Mouse (Mus musculus) hindbrain, embryonic 16.5 days (tissue): ENCODE measurements at regions not wholly inside any gene's neighbourhood (a gene's known extent, or its start where the extent isn't known, plus 50 kb on each side); places are given as distances from the start of the nearest gene placed in this dataset.

Experiments
- ATAC-seq: fragments of 200-750 bp; cut with Nextera tagmentation; 2 replicates; pipeline ENCODE4 v1.8.0; 2017; ENCODE audit warnings: moderate TSS enrichment, moderate library complexity
- H3K27ac ChIP-seq: fragments of 300-500 bp; sonication (generic); 2 replicates; pipeline ENCODE4 v1.5.1; 2014; ENCODE audit warnings: low read depth, mild to moderate bottlenecking, control low read depth, low read length, moderate library complexity
- H3K27me3 ChIP-seq: fragments of 300-500 bp; sonication (generic); replicated peaks from 2 replicates; pipeline ENCODE4 v1.6.1; 2014; ENCODE audit warnings: low read length; ENCODE audit not compliant: control insufficient read depth, insufficient read depth
- H3K36me3 ChIP-seq: fragments of 300-500 bp; sonication (generic); 2 replicates; pipeline ENCODE4 v1.6.1; 2014; ENCODE audit warnings: mild to moderate bottlenecking, low read length, moderate library complexity, mixed read lengths; ENCODE audit not compliant: control insufficient read depth, insufficient read depth
- H3K4me1 ChIP-seq: fragments of 300-500 bp; sonication (generic); 2 replicates; pipeline ENCODE4 v1.6.1; 2014; ENCODE audit warnings: low read depth, low read length; ENCODE audit not compliant: control insufficient read depth, insufficient read depth
- H3K4me2 ChIP-seq: fragments of 300-500 bp; sonication (generic); 2 replicates; pipeline ENCODE4 v1.6.1; 2014; ENCODE audit warnings: mild to moderate bottlenecking, low read length, control low read depth, moderate library complexity
- H3K4me3 ChIP-seq: fragments of 300-500 bp; sonication (generic); 2 replicates; pipeline ENCODE4 v1.5.1; 2014; ENCODE audit warnings: mild to moderate bottlenecking, low read length, control low read depth, moderate library complexity
- H3K9ac ChIP-seq: fragments of 300-500 bp; sonication (generic); 2 replicates; pipeline ENCODE4 v1.6.1; 2014; ENCODE audit warnings: low read depth, mild to moderate bottlenecking, control low read depth, low read length, moderate library complexity
- H3K9me3 ChIP-seq: fragments of 300-500 bp; sonication (generic); 2 replicates; pipeline ENCODE4 v1.6.1; 2014; ENCODE audit warnings: mild to moderate bottlenecking, low read length, moderate library complexity; ENCODE audit not compliant: control insufficient read depth
- WGBS: fragments of 180-500 bp; shearing (Covaris S2); extraction: QIAGEN DNeasy Blood & Tissue Kit; methylation state at CpG from one replicate; pipeline ENCODE4 v1.1.7; 2014; 5-methylcytosine and 5-hydroxymethylcytosine counted together

- no peaks in the 10 kb centered on the region for H3K4me1 ChIP-seq
- no peaks in the 10 kb centered on the region for H3K36me3 ChIP-seq
- H3K4me2 ChIP-seq = no peak overlapping the region
- ATAC-seq = no peak
- no peak overlapping the region for H3K9ac ChIP-seq
- H3K27ac ChIP-seq = no peak overlapping the region
- no peak overlapping the region for H3K4me3 ChIP-seq
- WGBS = 86% methylated on average over 3 of the region's 3 CpGs
- no peaks in the 10 kb centered on the region for H3K9me3 ChIP-seq
- no peaks in the 10 kb centered on the region for H3K27me3 ChIP-seq
These were observed 128.2 kb upstream of the Cep162 start for GRCm38 (mm10) chr9:87383513-87383912.

DNA sequence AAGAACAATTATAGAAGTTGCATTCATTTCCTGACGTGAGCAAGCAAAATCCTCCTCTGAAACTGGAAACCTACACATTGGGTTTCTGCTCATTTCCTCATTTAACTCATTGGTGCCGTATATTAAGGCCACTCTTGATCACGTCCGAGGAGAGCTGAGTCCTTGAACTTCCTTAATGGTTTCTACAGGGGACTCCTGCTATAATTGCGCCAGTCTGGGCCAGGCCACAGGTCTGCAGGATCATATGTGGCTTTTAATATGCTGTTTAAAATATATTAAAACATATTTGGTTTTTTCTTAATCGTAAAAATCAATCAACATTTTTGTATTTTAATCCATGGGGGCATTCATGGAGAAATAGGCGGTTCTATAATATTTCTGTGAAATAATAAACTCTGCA is 122.6 kb upstream of the Cep162 start:
- Histone ChIP-seq H3K36me3 (no peaks in the 10 kb centered on the region), H3K9me3 (no peaks in the 10 kb centered on the region), H3K9ac (no peak overlapping the region), H3K4me1 (no peaks in the 10 kb centered on the region), H3K27me3 (no peaks in the 10 kb centered on the region), H3K27ac (no peak overlapping the region), H3K4me2 (no peak overlapping the region), H3K4me3 (no peak overlapping the region)
- 85% methylated on average over 7 of the region's 7 CpGs for WGBS
- no peak for ATAC-seq

DNA sequence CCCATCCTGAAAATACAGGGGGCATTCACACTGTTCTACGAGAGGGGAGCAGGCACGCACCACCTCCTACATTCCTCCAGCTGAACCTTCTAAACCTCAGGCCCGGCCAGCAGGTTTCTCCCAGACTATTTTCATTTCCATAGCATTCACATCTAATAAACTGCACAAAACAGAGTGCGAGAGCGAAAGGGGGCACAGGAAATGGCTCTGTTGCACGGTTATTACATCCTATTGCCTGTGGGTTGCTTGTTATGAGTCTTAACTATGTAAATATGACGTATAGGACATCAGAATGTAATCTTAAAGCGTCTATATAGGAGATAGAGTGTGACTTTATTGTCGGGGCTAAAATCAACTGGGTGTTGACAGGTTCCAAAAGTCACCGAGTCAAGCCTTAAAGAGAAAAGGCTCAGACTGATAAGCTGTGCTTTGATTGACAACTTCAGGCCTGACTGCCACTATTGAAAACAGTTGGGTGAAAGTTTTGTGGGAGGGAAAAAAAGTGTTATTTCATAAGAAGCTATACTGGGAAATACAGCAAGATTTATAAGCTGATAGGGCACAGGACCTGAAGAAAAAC is 121.5 kb upstream of the Cep162 start:
- 75% methylated on average over 10 of the region's 10 CpGs for WGBS
- Histone ChIP-seq H3K4me2 (no peak overlapping the region), H3K27me3 (no peaks in the 10 kb centered on the region), H3K9me3 (no peaks in the 10 kb centered on the region), H3K4me3 (no peak overlapping the region), H3K4me1 (no peaks in the 10 kb centered on the region), H3K9ac (no peak overlapping the region), H3K27ac (no peak overlapping the region), H3K36me3 (no peaks in the 10 kb centered on the region)
- no peak for ATAC-seq

DNA sequence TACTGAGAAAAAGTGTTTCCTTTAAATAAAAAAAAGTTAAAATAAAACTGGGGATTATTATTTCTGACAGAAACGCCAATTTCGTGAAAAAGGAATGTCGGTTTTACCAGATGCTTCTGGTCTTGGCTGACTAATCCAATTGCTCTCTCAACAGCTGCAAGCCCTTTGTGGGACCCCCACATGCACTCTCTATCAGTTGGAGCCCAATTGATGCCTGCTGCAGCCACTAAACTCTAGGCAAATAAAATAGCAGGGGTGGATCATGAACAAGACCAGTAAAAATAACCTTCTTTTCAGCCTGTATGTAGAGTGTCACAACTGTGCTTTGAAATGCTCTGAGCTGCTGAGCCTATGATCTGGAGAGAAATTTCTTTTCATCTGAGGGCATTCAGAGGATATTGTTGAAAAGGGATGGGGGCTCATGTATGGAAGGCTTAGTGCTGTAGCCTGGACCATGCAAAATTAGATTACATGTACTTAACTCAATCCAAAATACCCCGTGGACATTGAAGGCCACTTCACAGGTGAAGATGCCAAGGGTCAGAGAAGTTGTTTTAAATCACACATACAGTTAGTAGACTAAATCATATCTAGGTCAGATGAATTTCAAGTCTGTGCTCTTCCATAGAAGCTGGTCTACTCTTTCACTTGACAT is 117.0 kb upstream of the Cep162 start:
- Histone ChIP-seq H3K36me3 (no peaks in the 10 kb centered on the region), H3K4me3 (no peak overlapping the region), H3K4me1 (no peaks in the 10 kb centered on the region), H3K4me2 (no peak overlapping the region), H3K27ac (no peak overlapping the region), H3K27me3 (no peaks in the 10 kb centered on the region), H3K9me3 (no peaks in the 10 kb centered on the region), H3K9ac (no peak overlapping the region)
- no peak for ATAC-seq
- WGBS = 72% methylated on average over 4 of the region's 4 CpGs

GRCm38 (mm10) chr9:87369059-87369458 is 113.7 kb upstream of the Cep162 start:
- H3K27me3 ChIP-seq = no peaks in the 10 kb centered on the region
- H3K4me3 ChIP-seq = no peak overlapping the region
- H3K4me2 ChIP-seq = no peak overlapping the region
- no peaks in the 10 kb centered on the region for H3K9me3 ChIP-seq
- no peaks in the 10 kb centered on the region for H3K36me3 ChIP-seq
- H3K9ac ChIP-seq = no peak overlapping the region
- WGBS = 64% methylated on average over 4 of the region's 4 CpGs
- H3K4me1 ChIP-seq = no peaks in the 10 kb centered on the region
- ATAC-seq = no peak
- H3K27ac ChIP-seq = no peak overlapping the region

GRCm38 (mm10) chr9:87347008-87347407 is 91.7 kb upstream of the Cep162 start:
- no peaks in the 10 kb centered on the region for H3K4me1 ChIP-seq
- H3K27me3 ChIP-seq = no peaks in the 10 kb centered on the region
- 0 out of 2 replicates have a peak, but pooled peaks have one; percentile 75 for ATAC-seq
- H3K4me3 ChIP-seq = no peak overlapping the region
- WGBS = 45% methylated on average over 1 of the region's 1 CpGs
- H3K27ac ChIP-seq = no peak overlapping the region
- no peaks in the 10 kb centered on the region for H3K36me3 ChIP-seq
- no peak overlapping the region for H3K9ac ChIP-seq
- H3K9me3 ChIP-seq = no peaks in the 10 kb centered on the region
- no peak overlapping the region for H3K4me2 ChIP-seq

DNA sequence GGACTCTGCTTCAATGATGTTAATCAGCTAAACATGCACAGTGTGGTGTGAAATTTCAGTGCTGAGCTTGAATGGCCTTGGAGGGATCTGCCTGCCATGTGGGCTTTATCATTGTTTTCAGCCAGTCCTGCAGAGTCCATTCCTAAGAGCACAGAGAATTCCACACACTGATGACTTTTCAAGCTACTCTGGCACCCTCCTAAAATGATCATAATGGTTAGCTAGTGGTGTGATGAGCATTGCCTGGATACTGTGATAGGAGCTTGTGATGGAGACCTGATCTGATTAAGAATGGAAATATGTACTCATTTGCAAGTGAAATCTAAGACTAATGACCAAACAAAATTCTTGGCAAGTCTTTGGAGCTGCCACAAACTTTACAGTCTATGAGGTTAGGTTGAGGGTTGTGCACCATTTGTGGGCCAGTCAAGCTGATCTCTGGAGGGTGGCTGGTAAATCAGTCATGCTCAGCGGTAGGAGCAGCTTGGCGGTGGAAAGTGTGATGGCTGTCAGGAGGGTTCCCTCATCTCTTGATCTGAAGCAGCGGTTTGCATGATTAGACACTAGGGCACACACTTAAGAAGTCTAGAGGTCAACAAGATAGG is 91.0 kb upstream of the Cep162 start:
- H3K36me3 ChIP-seq = no peaks in the 10 kb centered on the region
- H3K4me3 ChIP-seq = no peak overlapping the region
- WGBS = 56% methylated on average over 3 of the region's 3 CpGs
- no peaks in the 10 kb centered on the region for H3K4me1 ChIP-seq
- no peaks in the 10 kb centered on the region for H3K9me3 ChIP-seq
- no peak overlapping the region for H3K9ac ChIP-seq
- no peak overlapping the region for H3K4me2 ChIP-seq
- peak; percentile 87 for ATAC-seq
- no peaks in the 10 kb centered on the region for H3K27me3 ChIP-seq
- no peak overlapping the region for H3K27ac ChIP-seq

- Histone ChIP-seq H3K4me1 (no peaks in the 10 kb centered on the region), H3K9ac (no peak overlapping the region), H3K4me3 (no peak overlapping the region), H3K9me3 (no peaks in the 10 kb centered on the region), H3K27ac (no peak overlapping the region), H3K4me2 (no peak overlapping the region), H3K27me3 (no peaks in the 10 kb centered on the region), H3K36me3 (no peaks in the 10 kb centered on the region)
- ATAC-seq = no peak
- WGBS = 80% methylated on average over 5 of the region's 5 CpGs
These were observed 86.1 kb upstream of the Cep162 start for GRCm38 (mm10) chr9:87341438-87341837.

- Histone ChIP-seq H3K4me2 (no peak overlapping the region), H3K27ac (no peak overlapping the region), H3K4me3 (no peak overlapping the region), H3K4me1 (no peaks in the 10 kb centered on the region), H3K9ac (no peak overlapping the region), H3K36me3 (no peaks in the 10 kb centered on the region), H3K27me3 (no peaks in the 10 kb centered on the region), H3K9me3 (no peaks in the 10 kb centered on the region)
- no peak for ATAC-seq
- 60% methylated on average over 6 of the region's 6 CpGs for WGBS
These were observed 71.3 kb upstream of the Cep162 start for GRCm38 (mm10) chr9:87326374-87327295.
